Mouse (Mus musculus) CH12.LX (cell line): ENCODE measurements around the gene Mns1. TPM values are rescaled to one million over a fixed set of nuclear protein-coding genes. Genes with fewer than 3 reads are reported as not detected.

Experiments used
- DNase-seq: peaks from one replicate; pipeline ENCODE4 v3.0.0-alpha.2; 2013; ENCODE audit errors: extremely low read depth
- H3K27ac ChIP-seq: 2 replicates; pipeline ENCODE4 v1.5.1; 2012; ENCODE audit warnings: low read depth, mild to moderate bottlenecking, control low read depth, moderate library complexity; ENCODE audit not compliant: insufficient read depth
- H3K27me3 ChIP-seq: replicated peaks from 2 replicates; pipeline ENCODE3; 2012; ENCODE audit warnings: inconsistent platforms
- H3K36me3 ChIP-seq, 2 experiments: replicated peaks in 1 of 2; 2 replicates each; pipeline versions ENCODE3 to v1.6.1; 2012; ENCODE audit warnings: inconsistent platforms in 1 of 2, low read length in 1 of 2, mild to moderate bottlenecking in 1 of 2, mixed read lengths in 1 of 2, moderate library complexity in 1 of 2; ENCODE audit not compliant: control insufficient read depth in 1 of 2, insufficient read depth in 1 of 2
- H3K4me1 ChIP-seq, 2 experiments: 2 replicates each; pipeline ENCODE4 v1.6.1; 2012; ENCODE audit warnings: inconsistent platforms in 1 of 2, moderate library complexity in 1 of 2; ENCODE audit not compliant: insufficient read depth in 2 of 2, control insufficient read depth in 1 of 2
- H3K4me2 ChIP-seq: 2 replicates; pipeline ENCODE4 v1.6.1; 2012; ENCODE audit warnings: low read depth, mild to moderate bottlenecking, control low read depth; ENCODE audit not compliant: poor library complexity, insufficient read depth, severe bottlenecking
- H3K4me3 ChIP-seq, 3 experiments: fragments of 150-350 bp in 1 of 3; sonication (generic) in 1 of 3; replicated peaks in 1 of 3; 2 replicates each; pipeline versions ENCODE3 to v1.5.1; 2011 to 2012; ENCODE audit warnings: low read depth in 2 of 3, low read length in 2 of 3, mild to moderate bottlenecking in 2 of 3, moderate library complexity in 2 of 3, control low read depth in 1 of 3, improper control_type of control experiment in 1 of 3, inconsistent platforms in 1 of 3, mixed read lengths in 1 of 3; ENCODE audit not compliant: poor library complexity in 1 of 3
- H3K79me2 ChIP-seq: replicated peaks from 2 replicates; pipeline ENCODE4 v1.6.1; 2012; ENCODE audit warnings: mild to moderate bottlenecking, moderate library complexity; ENCODE audit not compliant: control insufficient read depth, poor library complexity, insufficient read depth, severe bottlenecking; ENCODE audit errors: extremely low read depth
- H3K9ac ChIP-seq: 2 replicates; pipeline ENCODE4 v1.6.1; 2012; ENCODE audit warnings: low read depth, mild to moderate bottlenecking, control low read depth, moderate library complexity; ENCODE audit not compliant: insufficient read depth
- H3K9me3 ChIP-seq: replicated peaks from 2 replicates; pipeline ENCODE3; 2012; ENCODE audit warnings: low read length, inconsistent platforms, mixed read lengths
- CHD1 ChIP-seq: IDR thresholded peaks from 2 replicates; pipeline ENCODE4 v1.6.1; 2012; ENCODE audit warnings: low read depth, low read length, improper control_type of control experiment, inconsistent platforms
- CHD2 ChIP-seq: IDR thresholded peaks from 2 replicates; pipeline ENCODE4 v1.6.1; 2011; ENCODE audit warnings: low read length, improper control_type of control experiment
- CTCF ChIP-seq, 2 experiments: IDR thresholded peaks in 1 of 2; conservative IDR thresholded peaks in 1 of 2; 2 replicates each; pipeline ENCODE4 v1.5.1; 2011 to 2012; ENCODE audit warnings: low read depth in 2 of 2, low read length in 2 of 2, improper control_type of control experiment in 1 of 2, inconsistent platforms in 1 of 2, mild to moderate bottlenecking in 1 of 2, moderate library complexity in 1 of 2
- E2F4 ChIP-seq: IDR thresholded peaks from 2 replicates; pipeline ENCODE4 v1.6.1; 2011; ENCODE audit warnings: low read depth, low read length, improper control_type of control experiment; ENCODE audit not compliant: insufficient replicate concordance
- ETS1 ChIP-seq: conservative IDR thresholded peaks from 2 replicates; pipeline ENCODE4 v1.6.1; 2012; ENCODE audit warnings: low read depth, mild to moderate bottlenecking, inconsistent platforms, low read length, improper control_type of control experiment, moderate library complexity
- GABPA ChIP-seq: IDR thresholded peaks from 2 replicates; pipeline ENCODE4 v1.6.1; 2012; ENCODE audit warnings: low read depth, low read length, improper control_type of control experiment, inconsistent platforms; ENCODE audit not compliant: insufficient replicate concordance
- HCFC1 ChIP-seq: IDR thresholded peaks from 2 replicates; pipeline ENCODE4 v1.6.1; 2012; ENCODE audit warnings: low read depth, mild to moderate bottlenecking, inconsistent platforms, low read length, improper control_type of control experiment
- IRF4 ChIP-seq: IDR thresholded peaks from 2 replicates; pipeline ENCODE4 v1.6.1; 2014; ENCODE audit warnings: low read depth, mild to moderate bottlenecking, inconsistent platforms, low read length, improper control_type of control experiment
- JUN ChIP-seq: IDR thresholded peaks from 2 replicates; pipeline ENCODE4 v1.6.1; 2011; ENCODE audit warnings: low read depth, mild to moderate bottlenecking, low read length, improper control_type of control experiment, moderate library complexity; ENCODE audit not compliant: insufficient read depth
- JUND ChIP-seq: conservative IDR thresholded peaks from 2 replicates; pipeline ENCODE4 v1.6.1; 2011; ENCODE audit warnings: low read depth, low read length, improper control_type of control experiment
- KAT2A ChIP-seq: IDR thresholded peaks from 2 replicates; pipeline ENCODE4 v1.6.1; 2012; ENCODE audit warnings: low read length, improper control_type of control experiment, inconsistent platforms; ENCODE audit not compliant: insufficient replicate concordance
- MAFK ChIP-seq: IDR thresholded peaks from 2 replicates; pipeline ENCODE4 v1.6.1; 2011; ENCODE audit warnings: low read length, improper control_type of control experiment; ENCODE audit not compliant: insufficient replicate concordance
- MAX ChIP-seq: IDR thresholded peaks from 2 replicates; pipeline ENCODE4 v1.6.1; 2011; ENCODE audit warnings: low read length, improper control_type of control experiment
- MAZ ChIP-seq: IDR thresholded peaks from 2 replicates; pipeline ENCODE4 v1.6.1; 2012; ENCODE audit warnings: low read depth, mild to moderate bottlenecking, inconsistent platforms, low read length, improper control_type of control experiment, moderate library complexity
- MEF2A ChIP-seq: IDR thresholded peaks from 2 replicates; pipeline ENCODE4 v1.6.1; 2014; ENCODE audit warnings: low read depth, mild to moderate bottlenecking, inconsistent platforms, low read length, improper control_type of control experiment, borderline replicate concordance
- MYC ChIP-seq: IDR thresholded peaks from 2 replicates; pipeline ENCODE4 v1.6.1; 2011; ENCODE audit warnings: low read depth, mild to moderate bottlenecking, improper control_type of control experiment, low read length
- NELFE ChIP-seq: IDR thresholded peaks from 2 replicates; pipeline ENCODE4 v1.6.1; 2011; ENCODE audit warnings: low read depth, low read length, improper control_type of control experiment
- NRF1 ChIP-seq: IDR thresholded peaks from 2 replicates; pipeline ENCODE4 v1.6.1; 2014; ENCODE audit warnings: low read depth, mild to moderate bottlenecking, inconsistent platforms, low read length, improper control_type of control experiment, moderate library complexity
- POLR2AphosphoS2 ChIP-seq: IDR thresholded peaks from 2 replicates; pipeline ENCODE4 v1.6.1; 2011; ENCODE audit warnings: low read depth, low read length, improper control_type of control experiment
- RCOR1 ChIP-seq: conservative IDR thresholded peaks from 2 replicates; pipeline ENCODE4 v1.6.1; 2012; ENCODE audit warnings: low read depth, mild to moderate bottlenecking, inconsistent platforms, low read length, improper control_type of control experiment
- SIN3A ChIP-seq: IDR thresholded peaks from 2 replicates; pipeline ENCODE4 v1.6.1; 2012; ENCODE audit warnings: low read length, improper control_type of control experiment, inconsistent platforms
- SMC3 ChIP-seq: IDR thresholded peaks from 2 replicates; pipeline ENCODE4 v1.6.1; 2011; ENCODE audit warnings: low read depth, low read length, improper control_type of control experiment
- TCF12 ChIP-seq: IDR thresholded peaks from 2 replicates; pipeline ENCODE4 v1.6.1; 2014; ENCODE audit warnings: low read depth, mild to moderate bottlenecking, inconsistent platforms, low read length, improper control_type of control experiment
- USF1 ChIP-seq: IDR thresholded peaks from 2 replicates; pipeline ENCODE4 v1.6.1; 2014; ENCODE audit warnings: low read depth, mild to moderate bottlenecking, inconsistent platforms, low read length, improper control_type of control experiment
- ZC3H11A ChIP-seq: IDR thresholded peaks from 2 replicates; pipeline ENCODE4 v1.6.1; 2012; ENCODE audit warnings: low read depth, mild to moderate bottlenecking, inconsistent platforms, low read length, improper control_type of control experiment
- ZMIZ1 ChIP-seq: IDR thresholded peaks from 2 replicates; pipeline ENCODE4 v1.6.1; 2012; ENCODE audit warnings: low read depth, mild to moderate bottlenecking, inconsistent platforms, low read length, improper control_type of control experiment
- ZNF384 ChIP-seq: IDR thresholded peaks from 2 replicates; pipeline ENCODE4 v1.6.1; 2012; ENCODE audit warnings: low read depth, low read length, improper control_type of control experiment, inconsistent platforms
- dilution Hi-C: fragments of 300-500 bp; cut with MboI; formaldehyde crosslinking; loops from 2 replicates; pipeline ENCODE4 v1.14.3; 2020; ENCODE audit warnings: low sequenced_read_pairs; ENCODE audit not compliant: extremely low pct_unique_long_range_greater_than_20kb, extremely low pct_ligation_motif_present
- in situ Hi-C: fragments of 300-500 bp; cut with MboI; formaldehyde crosslinking; loops from 3 replicates; pipeline ENCODE4 v1.14.3; 2019; ENCODE audit warnings: low sequenced_read_pairs, low pct_ligation_motif_present, low pct_unique_long_range_greater_than_20kb, mixed read lengths
- polyA plus RNA-seq: library from polyadenylated mRNA; unstranded; fragments of >175 nt; gene quantifications from 2 replicates; pipeline ENCODE4 v1.2.1, GENCODE M21; 2012; ENCODE audit warnings: low read depth; ENCODE audit not compliant: insufficient read length
- total RNA-seq, 2 experiments: library from RNA; depleted of rRNA; stranded (reverse); fragments of 300-350 nt in 1 of 2; fragments of >200 nt in 1 of 2; gene quantifications; 2 replicates each; pipeline ENCODE4 v1.2.3; 2012 to 2014

Gene Mns1
- total and polyA plus RNA-seq, 3 experiments: 16.7 to 66.0 (median 19.4) TPM

GRCm38 (mm10) chr9:72465754-72466181, 28.0 kb downstream of the Mns1 start:
- Histone ChIP-seq H3K36me3 (peaks cover 7 to 47% of the 10 kb centered on the region in 2 experiments), H3K4me3 (no peak overlapping the region), H3K9me3 (no peaks in the 10 kb centered on the region), H3K9ac (no peak overlapping the region), H3K4me2 (no peak overlapping the region), H3K4me1 (peaks cover 8 to 37% of the 10 kb centered on the region in 2 experiments), H3K27me3 (no peaks in the 10 kb centered on the region), H3K79me2 (no peaks in the 10 kb centered on the region), H3K27ac (peak overlapping the region; percentile 50)
- TF ChIP-seq MYC: no peak
- TF ChIP-seq MAZ: no peak
- no peak for TF ChIP-seq MAFK
- TF ChIP-seq SIN3A: no peak
- no peak for TF ChIP-seq IRF4
- TF ChIP-seq ETS1: no peak
- no peak for TF ChIP-seq JUN
- no peak for TF ChIP-seq HCFC1
- no peak for TF ChIP-seq E2F4
- TF ChIP-seq CTCF (conservative IDR thresholded peaks at IDR 0.05 in 1 of 2, IDR thresholded peaks at IDR 0.05 in 1 of 2; ENCODE audit: low read depth in 2 of 2, low read length in 2 of 2): no peak
- no peak for TF ChIP-seq KAT2A
- no peak for TF ChIP-seq USF1
- TF ChIP-seq POLR2AphosphoS2: no peak
- dilution Hi-C loops (no loop called here), in situ Hi-C loops (loop anchor here (10.0 kb wide), 1 partner anchor 209 kb away; no protein-coding TSS in a partner anchor)
- DNase-seq: no peak

GRCm38 (mm10) chr9:72467551-72468407, 30.0 kb downstream of the Mns1 start:
- dilution Hi-C loops: no loop called here
- peaks cover 8 to 34% of the 10 kb centered on the region in 2 experiments for H3K4me1 ChIP-seq
- no peaks in the 10 kb centered on the region for H3K27me3 ChIP-seq
- peak overlapping the region; percentile 65 for H3K4me2 ChIP-seq
- no peaks in the 10 kb centered on the region for H3K9me3 ChIP-seq
- H3K36me3 ChIP-seq: peaks cover 8 to 41% of the 10 kb centered on the region in 2 experiments
- H3K4me3 ChIP-seq: peak overlapping the region in 2 of 3 experiments; percentile 28 to 29
- in situ Hi-C loops: loop anchor here (10.0 kb wide), 1 partner anchor 207 kb away; no protein-coding TSS in a partner anchor
- H3K9ac ChIP-seq: peak overlapping the region; percentile 34; the same call in 1 of the 2 replicates
- peak; percentile 78 for DNase-seq
- H3K27ac ChIP-seq: peak overlapping the region; percentile 80
- H3K79me2 ChIP-seq: no peaks in the 10 kb centered on the region
- peak; percentile 81 to 86 for TF ChIP-seq CTCF (conservative IDR thresholded peaks at IDR 0.05 in 1 of 2, IDR thresholded peaks at IDR 0.05 in 1 of 2; ENCODE audit: low read depth in 2 of 2, low read length in 2 of 2)
- peak; percentile 65 for TF ChIP-seq SMC3
- TF ChIP-seq MAFK: peak; percentile 8; the same call in 1 of the 2 replicates
- TF ChIP-seq NELFE: no peak
- peak; percentile 87 for TF ChIP-seq RCOR1
- peak; percentile 40; the same call in 1 of the 2 replicates for TF ChIP-seq NRF1
- TF ChIP-seq KAT2A: no peak
- peak; percentile 85; the same call in 1 of the 2 replicates for TF ChIP-seq CHD1
- TF ChIP-seq POLR2AphosphoS2: no peak
- no peak for TF ChIP-seq ZC3H11A
- no peak for TF ChIP-seq ZMIZ1
- TF ChIP-seq HCFC1: 0 out of 2 replicates have a peak, but pooled peaks have one; percentile 19
- peak; percentile 57 for TF ChIP-seq MYC
- no peak for TF ChIP-seq MAZ
- TF ChIP-seq JUND: peak; percentile 82
- TF ChIP-seq SIN3A: peak; percentile 89
- peak; percentile 97 for TF ChIP-seq IRF4
- TF ChIP-seq CHD2: no peak
- TF ChIP-seq MAX: no peak; the same call in 1 of the 2 replicates
- TF ChIP-seq GABPA: no peak
- no peak for TF ChIP-seq ZNF384
- peak; percentile 13; the same call in 1 of the 2 replicates for TF ChIP-seq TCF12
- peak; percentile 29; the same call in 1 of the 2 replicates for TF ChIP-seq MEF2A
